Mouse (Mus musculus): ENCODE results near the gene M6pr. TPM values are rescaled to one million over a fixed set of nuclear protein-coding genes. Genes with fewer than 3 reads are reported as not detected.

M6pr gene
- total RNA-seq, 2 experiments from 2014 or later, result 17.1 to 20.7 TPM

DNA sequence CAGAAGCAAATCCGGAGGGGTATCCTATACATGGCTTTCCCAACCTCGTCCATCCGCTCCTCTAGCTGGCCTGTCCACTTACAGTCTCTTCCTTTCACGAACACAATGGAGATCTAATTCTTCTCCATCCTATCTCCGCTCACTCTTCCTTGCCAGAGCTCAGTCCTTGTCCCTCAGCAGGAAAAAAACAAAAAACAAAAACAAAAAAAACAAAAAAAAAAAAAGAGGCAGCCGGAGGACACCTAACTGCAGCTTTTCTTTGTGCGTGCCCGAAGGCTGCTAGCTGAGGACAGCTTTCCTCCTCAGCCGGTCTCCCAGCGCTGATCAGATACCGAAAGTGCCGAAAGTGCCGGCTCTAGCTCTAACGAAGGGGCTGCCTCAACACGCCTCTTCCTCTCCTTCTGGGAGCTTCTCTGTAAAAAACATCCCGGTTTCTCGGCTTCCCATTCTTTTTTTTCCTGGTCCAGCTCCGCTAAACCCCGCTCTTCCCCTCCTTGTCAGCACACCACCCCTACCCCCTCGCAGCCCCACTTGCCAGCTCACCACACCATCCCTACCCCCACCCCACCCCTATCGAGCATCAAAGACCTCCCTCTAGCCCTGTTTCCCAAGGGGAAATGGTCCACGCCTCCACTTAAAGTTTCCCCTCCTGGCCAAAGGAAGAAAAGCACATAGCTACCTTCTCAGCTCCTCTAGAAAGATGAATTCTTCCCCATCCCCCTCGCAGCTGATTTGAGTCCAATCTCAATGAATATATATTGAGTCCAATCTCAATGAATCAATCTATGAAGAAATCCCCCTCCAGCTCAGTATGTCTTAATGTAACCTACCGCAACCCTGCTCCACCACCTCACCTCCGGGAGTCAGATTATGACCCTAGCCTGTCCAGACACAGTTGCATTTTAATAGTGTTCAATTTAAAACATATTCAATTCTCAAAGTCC lies 11.0 kb upstream of the M6pr start:
- no peak for DNase-seq
- intact Hi-C loops (cut with DNase I), result no loop called here

- intact Hi-C loops (cut with DNase I), result no loop called here
- DNase-seq, result no peak
Measured at GRCm38 (mm10) chr6:122298223-122298609, 10.3 kb upstream of the M6pr start.

- DNase-seq, result no peak
- intact Hi-C loops (cut with DNase I), result loop anchor here (5.0 to 10.0 kb wide), 2 partner anchors 42 to 515 kb away; partner anchors contain the start of gene Foxj2
Measured at GRCm38 (mm10) chr6:122299621-122300133, 8.8 kb upstream of the M6pr start.

DNA sequence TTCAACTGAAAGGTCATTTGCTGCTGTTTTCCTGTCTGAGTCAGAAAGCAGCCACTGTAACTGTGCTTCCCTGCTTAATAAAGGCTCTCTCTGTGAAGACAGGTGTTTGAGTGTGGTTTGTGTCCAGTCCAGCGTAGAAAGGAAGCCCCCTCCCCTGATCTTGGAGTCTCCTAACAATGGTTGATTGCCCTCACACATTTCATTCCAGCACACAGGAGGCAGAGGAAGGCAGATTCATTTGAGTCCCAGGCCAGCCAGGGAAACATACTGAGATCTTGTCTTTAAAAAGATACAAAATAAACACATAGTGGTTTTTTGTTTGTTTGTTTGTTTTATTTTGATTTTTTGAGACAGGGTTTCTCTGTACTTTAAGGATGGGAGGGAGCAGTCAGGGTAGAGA lies 6.4 kb upstream of the M6pr start:
- DNase-seq, result no peak
- intact Hi-C loops (cut with DNase I), result loop anchor here (5.0 to 10.0 kb wide), 2 partner anchors 45 to 513 kb away; partner anchors contain the start of gene Foxj2

DNA sequence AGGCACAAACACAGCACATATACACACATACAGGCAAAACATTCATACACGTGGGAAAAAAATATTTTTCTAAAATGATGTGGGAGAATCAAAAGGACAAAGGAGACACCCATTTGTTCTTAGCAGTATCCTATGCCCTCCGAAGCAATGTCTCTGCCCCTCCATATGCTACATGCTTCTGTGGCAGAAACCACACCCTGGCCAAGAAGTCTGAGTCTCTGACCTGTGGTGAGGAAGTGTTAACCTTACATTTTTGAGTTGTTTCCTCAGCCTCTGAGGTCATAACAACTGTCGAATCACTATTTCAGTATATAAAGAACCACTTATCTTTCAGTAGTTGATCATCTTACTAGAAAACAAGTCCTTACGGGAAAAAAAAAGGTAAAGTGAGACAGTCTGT lies 5.9 kb upstream of the M6pr start:
- intact Hi-C loops (cut with DNase I), result loop anchor here (5.0 to 10.0 kb wide), 2 partner anchors 45 to 512 kb away; partner anchors contain the start of gene Foxj2
- DNase-seq, result no peak

- intact Hi-C loops (cut with DNase I), result loop anchor here (5.0 to 10.0 kb wide), 2 partner anchors 46 to 511 kb away; partner anchors contain the start of gene Foxj2
- DNase-seq, result no peak
Measured at GRCm38 (mm10) chr6:122303526-122303925, 5.0 kb upstream of the M6pr start.

DNA sequence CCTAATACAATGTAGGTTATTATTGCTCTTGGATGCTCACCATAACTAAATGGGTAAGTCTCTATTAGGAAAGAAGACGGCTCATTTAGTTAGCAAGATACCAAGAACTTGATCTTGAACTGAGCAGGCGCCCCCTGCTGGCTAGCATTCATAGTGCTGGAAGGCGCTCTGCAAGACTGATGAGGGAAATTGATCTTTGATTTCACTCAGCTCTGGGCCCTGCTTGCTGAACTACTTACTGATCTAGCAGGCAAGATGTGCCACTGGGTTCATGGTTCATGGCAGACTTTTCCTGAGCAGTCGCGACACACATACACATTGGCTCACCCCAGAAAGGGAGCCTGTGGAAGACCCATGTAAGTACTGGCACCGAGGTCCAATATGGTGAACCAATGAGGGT lies 4.2 kb upstream of the M6pr start:
- peak; percentile 61 to 66 for DNase-seq
- intact Hi-C loops (cut with DNase I), result loop anchor here (5.0 to 10.0 kb wide), 2 partner anchors 47 to 510 kb away; partner anchors contain the start of gene Foxj2

- intact Hi-C loops (cut with DNase I), result loop anchor here (5.0 to 10.0 kb wide), 3 partner anchors 48 to 743 kb away; partner anchors contain the start of gene Foxj2
- no peak for DNase-seq
Measured at GRCm38 (mm10) chr6:122304790-122305555, 3.5 kb upstream of the M6pr start.

- intact Hi-C loops (cut with DNase I), result loop anchor here (5.0 to 10.0 kb wide), 2 partner anchors 508 to 744 kb away; partner anchors contain the start of gene Foxj2
- no peak for DNase-seq
Measured at GRCm38 (mm10) chr6:122306707-122307106, 1.8 kb upstream of the M6pr start.

GRCm38 (mm10) chr6:122308136-122308504 lies 400 bp upstream of the M6pr start:
- intact Hi-C loops (cut with DNase I), result loop anchor here (2.0 to 10.0 kb wide), 3 partner anchors 31 to 746 kb away; partner anchors contain the start of gene Foxj2
- DNase-seq, result no peak

DNA sequence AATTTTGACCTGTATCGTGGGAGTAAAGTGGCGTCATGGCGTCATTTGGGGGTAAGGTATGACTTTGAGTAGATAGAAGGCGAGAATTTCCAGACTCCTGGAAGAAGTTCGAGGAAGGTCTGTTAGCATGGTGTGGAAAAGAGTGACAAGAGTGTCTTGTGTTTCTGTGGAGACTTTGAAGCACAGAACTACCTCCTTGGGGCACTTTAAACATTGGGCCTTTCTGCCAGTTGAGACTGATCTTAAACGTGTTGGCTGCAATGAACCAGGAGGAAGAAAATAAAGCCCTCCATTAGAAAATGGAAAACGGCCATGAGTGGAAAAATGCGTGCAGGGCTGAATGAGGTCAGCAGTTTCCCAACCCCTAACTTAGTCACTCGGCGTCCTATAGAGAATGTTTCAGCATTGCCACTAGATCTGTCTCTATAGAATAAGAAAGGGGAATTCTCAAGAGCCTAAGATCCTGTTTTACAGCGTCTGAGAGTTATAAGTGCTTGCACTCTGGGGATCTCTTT lies 983 bp downstream of the M6pr start:
- intact Hi-C loops (cut with DNase I), result loop anchor here (2.0 to 10.0 kb wide), 3 partner anchors 29 to 747 kb away; partner anchors contain the start of gene Foxj2
- DNase-seq, result no peak

GRCm38 (mm10) chr6:122310187-122310820 lies 1.8 kb downstream of the M6pr start:
- DNase-seq, result no peak

GRCm38 (mm10) chr6:122318726-122319125 lies 10.2 kb downstream of the M6pr start:
- no peak for DNase-seq
- intact Hi-C loops (cut with DNase I), result no loop called here

More at GRCm38 (mm10) chr6:122310187-122310820, 1.8 kb downstream of the M6pr start:
- intact Hi-C loops (cut with DNase I), result no loop called here

- no peak for DNase-seq
- intact Hi-C loops (cut with DNase I), result no loop called here
Measured at GRCm38 (mm10) chr6:122325361-122325975, 16.9 kb downstream of the M6pr start.

- intact Hi-C loops (cut with DNase I), result no loop called here
- DNase-seq, result no peak
Measured at GRCm38 (mm10) chr6:122333081-122333612, 24.6 kb downstream of the M6pr start.

DNA sequence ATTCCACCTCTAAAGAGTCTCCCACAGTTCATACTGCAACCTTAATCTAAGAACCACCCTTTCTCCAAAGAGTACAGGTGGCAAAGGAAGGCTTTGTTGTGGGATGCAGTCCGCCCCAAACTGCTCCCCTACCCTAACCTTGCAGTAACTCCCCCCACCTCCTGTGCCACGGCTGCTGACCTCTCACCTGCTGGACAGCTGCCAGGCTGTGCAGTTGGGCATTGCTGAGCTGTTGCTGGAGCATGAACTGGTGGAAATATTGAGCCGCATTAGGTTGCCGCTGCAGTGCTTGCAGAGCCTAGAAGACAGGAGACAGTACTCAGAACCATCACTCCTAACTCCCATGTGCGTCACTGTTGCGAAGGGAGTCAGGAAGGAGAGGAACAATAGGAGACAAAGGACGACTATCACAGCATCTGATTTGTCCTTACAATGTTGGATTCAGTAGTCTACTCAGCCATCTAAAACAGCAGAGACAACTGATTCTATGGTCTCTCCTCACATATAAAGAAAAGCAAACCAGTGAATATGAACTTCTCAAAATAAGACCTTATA lies 26.3 kb downstream of the M6pr start:
- intact Hi-C loops (cut with DNase I), result no loop called here

DNA sequence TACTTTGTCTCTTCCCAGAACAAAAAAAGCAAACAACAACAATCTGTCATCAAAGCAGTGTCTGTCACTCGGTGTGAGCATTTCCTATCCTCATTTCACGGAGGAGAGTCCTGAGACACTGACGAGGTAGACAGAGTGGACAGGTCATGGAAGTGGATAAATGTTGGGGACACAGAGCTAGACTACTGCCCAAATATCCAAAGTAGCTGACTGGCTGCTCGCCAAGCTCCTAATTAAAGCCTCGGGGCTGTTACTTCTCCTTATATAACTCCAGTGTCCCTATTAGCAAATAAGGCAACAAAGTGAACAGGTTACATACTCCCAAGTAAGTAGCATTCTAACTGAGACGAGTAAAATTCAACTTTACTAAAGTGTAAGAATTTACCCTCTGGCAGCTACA lies 29.0 kb downstream of the M6pr start:
- DNase-seq, result no peak
- intact Hi-C loops (cut with DNase I), result no loop called here

More for the DNA sequence above, 26.3 kb downstream of the M6pr start:
- DNase-seq, result no peak

- intact Hi-C loops (cut with DNase I), result loop anchor here (2.0 kb wide), 1 partner anchor 30 kb away; the partner anchor contains the start of gene M6pr
- DNase-seq, result peak; percentile 24 to 52
Measured at GRCm38 (mm10) chr6:122339047-122339647, 30.6 kb downstream of the M6pr start.
